Mouse (Mus musculus) hindbrain, embryonic 11.5 days (tissue): ENCODE data around the gene Gm49027. TPM values are rescaled to one million over a fixed set of nuclear protein-coding genes. Genes with fewer than 3 reads are reported as not detected.

Source experiments
- ATAC-seq: fragments of 200-750 bp; cut with Nextera tagmentation; 2 replicates; pipeline ENCODE4 v1.8.0; 2017; ENCODE audit warnings: mild to moderate bottlenecking, moderate TSS enrichment, moderate library complexity; ENCODE audit not compliant: low FRiP score
- DNase-seq: peaks from one replicate; pipeline ENCODE4 v3.0.0-alpha.2; 2015; ENCODE audit warnings: low spot score
- H3K27ac ChIP-seq: fragments of 300-500 bp; sonication (generic); 2 replicates; pipeline ENCODE4 v1.5.1; 2014; ENCODE audit warnings: mild to moderate bottlenecking, low read depth, low read length
- H3K27me3 ChIP-seq: fragments of 300-500 bp; sonication (generic); 2 replicates; pipeline ENCODE4 v1.6.1; 2014; ENCODE audit warnings: mild to moderate bottlenecking, low read length, moderate library complexity, mixed read lengths; ENCODE audit not compliant: control insufficient read depth, insufficient read depth
- H3K36me3 ChIP-seq: fragments of 300-500 bp; sonication (generic); 2 replicates; pipeline ENCODE4 v1.6.1; 2014; ENCODE audit warnings: mild to moderate bottlenecking, low read length, moderate library complexity, mixed read lengths; ENCODE audit not compliant: control insufficient read depth, insufficient read depth
- H3K4me1 ChIP-seq: fragments of 300-500 bp; sonication (generic); replicated peaks from 2 replicates; pipeline ENCODE4 v1.6.1; 2014; ENCODE audit warnings: low read length, mixed read lengths; ENCODE audit not compliant: control insufficient read depth, insufficient read depth
- H3K4me2 ChIP-seq: fragments of 300-500 bp; sonication (generic); replicated peaks from 2 replicates; pipeline ENCODE4 v1.6.1; 2014; ENCODE audit warnings: mild to moderate bottlenecking, low read depth, low read length
- H3K4me3 ChIP-seq: fragments of 300-500 bp; sonication (generic); 2 replicates; pipeline ENCODE4 v1.5.1; 2014; ENCODE audit warnings: low read depth, low read length
- H3K9ac ChIP-seq: fragments of 300-500 bp; sonication (generic); 2 replicates; pipeline ENCODE4 v1.6.1; 2014; ENCODE audit warnings: low read depth, low read length
- H3K9me3 ChIP-seq: fragments of 300-500 bp; sonication (generic); 2 replicates; pipeline ENCODE4 v1.6.1; 2016; ENCODE audit warnings: low read length; ENCODE audit not compliant: control insufficient read depth
- WGBS: fragments of 180-500 bp; shearing (Covaris S2); extraction: QIAGEN DNeasy Blood & Tissue Kit; methylation state at CpG from one replicate; pipeline ENCODE4 v1.1.7; 2014; 5-methylcytosine and 5-hydroxymethylcytosine counted together
- polyA plus RNA-seq: library from polyadenylated mRNA; unstranded; fragments of >200 nt; fragmentation: Nextera tagmentation; extraction: Ambion mirVana; gene quantifications from 2 replicates; pipeline ENCODE4 v1.2.1, GENCODE M21; 2014

Gene Gm49027
- polyA plus RNA-seq, 1 experiment from 2014 or later, result 0.66 TPM

GRCm38 (mm10) chr5:123489112-123489785 lies 36.0 kb downstream of the Gm49027 start, which contains the start of the genes Lrrc43 and Il31:
Lrrc43 (plus strand) TSS chr5:123489305.
Il31 (minus strand) TSS chr5:123489489.
- Histone ChIP-seq H3K27ac (no peak within 1 kb of the TSS), H3K9me3 (no peaks in the 10 kb centered on the region), H3K27me3 (no peaks in the 10 kb centered on the region), H3K4me2 (peak within 1 kb of the TSS; percentile 43), H3K4me1 (0 out of 2 replicates have a peak, but pooled peaks cover 4% of the 10 kb centered on the region), H3K4me3 (no peak within 1 kb of the TSS), H3K36me3 (no peaks in the 10 kb centered on the region), H3K9ac (no peak within 1 kb of the TSS)
- WGBS, result 7% methylated on average over 25 of the region's 25 CpGs
- DNase-seq (peak; percentile 64), ATAC-seq (peak; percentile 60; the same call in 1 of the 2 replicates)

- 85% methylated on average over 11 of the region's 11 CpGs for WGBS
- no peaks in the 10 kb centered on the region for H3K9me3 ChIP-seq
- ATAC-seq (no peak), DNase-seq (no peak)
- H3K27me3 ChIP-seq, result no peaks in the 10 kb centered on the region
- H3K4me3 ChIP-seq, result no peak overlapping the region
- no peak overlapping the region for H3K4me2 ChIP-seq
- H3K36me3 ChIP-seq, result no peaks in the 10 kb centered on the region
- H3K4me1 ChIP-seq, result 0 out of 2 replicates have a peak, but pooled peaks cover 4% of the 10 kb centered on the region
- H3K9ac ChIP-seq, result no peak overlapping the region
- no peak overlapping the region for H3K27ac ChIP-seq
Measured at GRCm38 (mm10) chr5:123487659-123488395, 37.5 kb downstream of the Gm49027 start.

- no peak for DNase-seq
- no peaks in the 10 kb centered on the region for H3K9me3 ChIP-seq
- no peaks in the 10 kb centered on the region for H3K36me3 ChIP-seq
- H3K4me2 ChIP-seq, result no peak overlapping the region
- ATAC-seq, result no peak
- no peak overlapping the region for H3K9ac ChIP-seq
- no peaks in the 10 kb centered on the region for H3K27me3 ChIP-seq
- no peaks in the 10 kb centered on the region for H3K4me1 ChIP-seq
- H3K4me3 ChIP-seq, result no peak overlapping the region
- H3K27ac ChIP-seq, result no peak overlapping the region
- WGBS, result 73% methylated on average over 5 of the region's 5 CpGs
Measured at GRCm38 (mm10) chr5:123473817-123474216, 51.5 kb downstream of the Gm49027 start.

GRCm38 (mm10) chr5:123470784-123471400 lies 54.4 kb downstream of the Gm49027 start:
- WGBS, result 56% methylated on average over 10 of the region's 10 CpGs
- H3K4me2 ChIP-seq, result no peak overlapping the region
- ATAC-seq, result no peak

GRCm38 (mm10) chr5:123464638-123465037 lies 60.6 kb downstream of the Gm49027 start:
- DNase-seq, result no peak
- no peaks in the 10 kb centered on the region for H3K27me3 ChIP-seq
- no peak for ATAC-seq
- H3K36me3 ChIP-seq, result no peaks in the 10 kb centered on the region
- no peak overlapping the region for H3K27ac ChIP-seq
- H3K9me3 ChIP-seq, result no peaks in the 10 kb centered on the region
- 88% methylated on average over 1 of the region's 1 CpGs for WGBS
- H3K4me1 ChIP-seq, result no peaks in the 10 kb centered on the region
- no peak overlapping the region for H3K4me3 ChIP-seq
- no peak overlapping the region for H3K9ac ChIP-seq
- H3K4me2 ChIP-seq, result no peak overlapping the region

More at GRCm38 (mm10) chr5:123470784-123471400, 54.4 kb downstream of the Gm49027 start:
- Histone ChIP-seq H3K9ac (no peak overlapping the region), H3K4me1 (no peaks in the 10 kb centered on the region), H3K4me3 (no peak overlapping the region), H3K36me3 (no peaks in the 10 kb centered on the region), H3K27me3 (no peaks in the 10 kb centered on the region), H3K27ac (no peak overlapping the region), H3K9me3 (no peaks in the 10 kb centered on the region)
- peak; percentile 9 for DNase-seq

Other genes starting within 250 kb of the Gm49027 start
- 56.8 and 63.7 TPM in 2 replicates for gene Bcl7a, start 181.7 kb downstream of the Gm49027 start, polyA plus RNA-seq
- gene Mlxip, start 130.7 kb downstream of the Gm49027 start, polyA plus RNA-seq, result 16.8 and 18.2 TPM in 2 replicates
- 0.26 and 0.39 TPM in 2 replicates for gene Lrrc43, start 36.2 kb downstream of the Gm49027 start, polyA plus RNA-seq
- gene Il31, start 36.0 kb downstream of the Gm49027 start, polyA plus RNA-seq, result not detected in 2 replicates
- gene B3gnt4, start 15.0 kb downstream of the Gm49027 start, polyA plus RNA-seq, result 1.1 and 1.5 TPM in 2 replicates
- 145 and 146 TPM in 2 replicates for gene Diablo, start 1.3 kb downstream of the Gm49027 start, polyA plus RNA-seq
- 34.5 and 38.4 TPM in 2 replicates for gene Vps33a, start 47.5 kb upstream of the Gm49027 start, polyA plus RNA-seq
- 43.8 and 51.2 TPM in 2 replicates for gene Clip1, start 159.1 kb upstream of the Gm49027 start, polyA plus RNA-seq
- gene Zcchc8, start 195.6 kb upstream of the Gm49027 start, polyA plus RNA-seq, result 73.4 and 83.6 TPM in 2 replicates
- 165 and 183 TPM in 2 replicates for gene Rsrc2, start 223.9 kb upstream of the Gm49027 start, polyA plus RNA-seq
- gene Kntc1, start 224.2 kb upstream of the Gm49027 start, polyA plus RNA-seq, result 27.0 and 30.5 TPM in 2 replicates